ENCODE assay signal across 7 mouse cellular contexts in the genomic region with DNA sequence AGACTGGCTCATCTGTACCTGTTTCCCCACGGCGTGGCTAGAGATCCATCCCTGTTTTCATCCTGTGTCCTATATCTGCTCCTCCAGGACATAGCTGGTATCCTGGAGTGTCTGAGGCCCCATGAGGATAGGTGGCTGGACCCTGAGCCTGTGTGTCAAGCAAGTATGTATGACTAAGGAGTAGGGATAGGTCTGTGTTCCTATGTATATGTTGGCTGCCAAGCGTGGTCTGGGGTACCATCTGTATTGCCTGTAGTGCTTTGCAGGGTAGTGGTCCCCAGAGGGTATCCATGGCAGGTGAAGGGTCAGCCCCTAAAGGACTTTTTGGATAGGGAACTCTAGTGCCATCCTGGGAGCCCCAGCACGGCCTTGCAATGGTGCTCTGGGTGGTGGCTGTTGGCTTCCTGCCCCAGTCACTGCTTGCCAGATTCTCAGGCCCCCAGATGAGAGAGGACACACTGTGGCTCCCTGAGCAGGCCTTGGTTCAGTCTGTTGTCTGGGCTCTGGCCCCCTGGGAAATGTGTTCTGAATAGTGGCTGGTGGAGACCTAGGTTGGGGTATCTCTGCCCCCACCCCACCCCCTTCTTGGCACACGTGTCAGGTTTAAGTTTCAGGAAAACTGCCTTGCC. TPM values are rescaled to one million over a fixed set of nuclear protein-coding genes. Genes with fewer than 3 reads are reported as not detected.
A peak's percentile ranks its signal among the peaks of the same experiment; 100 is the strongest.
DNase-seq lines count a peak whose midpoint lies in the region; ATAC-seq and TF ChIP-seq lines count a peak whose summit lies in the region.

No protein-coding gene starts in this region.

- peaks cover 2% of the 10 kb centered on the region; the same call in 1 of the 2 replicates for H3K9me3 ChIP-seq in midbrain, embryonic 11.5 days (ENCODE audit: control insufficient read depth, low read length)
- H3K9me3 ChIP-seq in midbrain, embryonic 15.5 days: no peaks in the 10 kb centered on the region
- H3K9me3 ChIP-seq in limb, embryonic 13.5 days: no peaks in the 10 kb centered on the region

- H3K79me2 ChIP-seq in heart, adult 2 months (replicated peaks; ENCODE audit: control insufficient read depth, insufficient read depth, low read length): peaks cover 11% of the 10 kb centered on the region

- no peaks in the 10 kb centered on the region for H3K27me3 ChIP-seq in midbrain, embryonic 11.5 days (ENCODE audit: control insufficient read depth, insufficient read depth, low read length)
- H3K27me3 ChIP-seq in midbrain, embryonic 15.5 days (replicated peaks): no peaks in the 10 kb centered on the region
- no peaks in the 10 kb centered on the region for H3K27me3 ChIP-seq in heart, adult 2 months (ENCODE audit: control insufficient read depth, insufficient read depth, low read length)
- no peaks in the 10 kb centered on the region for H3K27me3 ChIP-seq in limb, embryonic 13.5 days

- intact Hi-C loops in heart, adult 2 months (cut with DNase I): loop anchor here (2.0 to 10.0 kb wide), 2 partner anchors 96 to 226 kb away; no protein-coding TSS in a partner anchor

- TF ChIP-seq EP300 in heart, adult 2 months (IDR thresholded peaks at IDR 0.05; ENCODE audit: insufficient read depth, low read depth, low read length): no peak

- H3K36me3 ChIP-seq in midbrain, embryonic 11.5 days (ENCODE audit: control insufficient read depth, insufficient read depth, low read length): no peaks in the 10 kb centered on the region
- H3K36me3 ChIP-seq in midbrain, embryonic 15.5 days (replicated peaks): no peaks in the 10 kb centered on the region
- no peaks in the 10 kb centered on the region for H3K36me3 ChIP-seq in heart, adult 2 months (ENCODE audit: control insufficient read depth, insufficient read depth, low read length)
- H3K36me3 ChIP-seq in limb, embryonic 13.5 days: peaks cover 34% of the 10 kb centered on the region

- WGBS in midbrain, embryonic 11.5 days: 84% methylated on average over 5 of the region's 5 CpGs
- WGBS in midbrain, embryonic 15.5 days: 74% methylated on average over 5 of the region's 5 CpGs
- WGBS in heart, adult 2 months: 54% methylated on average over 5 of the region's 5 CpGs
- 82% methylated on average over 5 of the region's 5 CpGs for WGBS in limb, embryonic 13.5 days

- no peak for TF ChIP-seq POLR2A in heart, adult 2 months (IDR thresholded peaks at IDR 0.05; ENCODE audit: insufficient read depth, low read depth, low read length)

- H3K27ac ChIP-seq in midbrain, embryonic 11.5 days (ENCODE audit: low read depth, low read length): no peak overlapping the region
- H3K27ac ChIP-seq in midbrain, embryonic 15.5 days: no peak overlapping the region
- peak overlapping the region; percentile 23; the same call in 1 of the 2 replicates for H3K27ac ChIP-seq in heart, adult 2 months
- H3K27ac ChIP-seq in limb, embryonic 13.5 days: no peak overlapping the region

- ATAC-seq in midbrain, embryonic 11.5 days (ENCODE audit: low FRiP score): no peak
- no peak for ATAC-seq in midbrain, embryonic 15.5 days (replicated peaks)
- no peak for ATAC-seq in limb, embryonic 13.5 days (ENCODE audit: low FRiP score, low read depth)

- H3K4me2 ChIP-seq in midbrain, embryonic 11.5 days: no peak overlapping the region
- H3K4me2 ChIP-seq in midbrain, embryonic 15.5 days: no peak overlapping the region
- peak overlapping the region; percentile 96; the same call in 1 of the 2 replicates for H3K4me2 ChIP-seq in limb, embryonic 13.5 days (replicated peaks)

- no peak for TF ChIP-seq CTCF in heart, adult 2 months (IDR thresholded peaks at IDR 0.05)

- DNase-seq in midbrain, embryonic 11.5 days (ENCODE audit: low spot score, missing footprints): peak; percentile 81
- DNase-seq in cerebellum, adult 8-10 months: peak; percentile 63
- DNase-seq in heart, adult 2 months: peak; percentile 70 to 74
- no peak for DNase-seq in frontal cortex, postnatal 25 days (ENCODE audit: low spot score in 2 of 2)
- DNase-seq in B cell, adult 2 months: no peak

- H3K4me3 ChIP-seq in midbrain, embryonic 11.5 days (ENCODE audit: low read depth, low read length): no peak overlapping the region
- H3K4me3 ChIP-seq in midbrain, embryonic 15.5 days: no peak overlapping the region
- no peak overlapping the region for H3K4me3 ChIP-seq in heart, adult 2 months
- H3K4me3 ChIP-seq in limb, embryonic 13.5 days: no peak overlapping the region; the same call in 1 of the 2 replicates

- H3K9ac ChIP-seq in midbrain, embryonic 11.5 days (ENCODE audit: low read length): peak overlapping the region; percentile 3; the same call in 1 of the 2 replicates
- H3K9ac ChIP-seq in midbrain, embryonic 15.5 days: no peak overlapping the region
- H3K9ac ChIP-seq in heart, adult 2 months (ENCODE audit: low read depth, low read length): no peak overlapping the region
- H3K9ac ChIP-seq in limb, embryonic 13.5 days: peak overlapping the region; percentile 100; the same call in 1 of the 2 replicates

- H3K4me1 ChIP-seq in midbrain, embryonic 11.5 days (ENCODE audit: control insufficient read depth, insufficient read depth, low read length): peaks cover 27% of the 10 kb centered on the region
- peaks cover 46% of the 10 kb centered on the region for H3K4me1 ChIP-seq in midbrain, embryonic 15.5 days
- H3K4me1 ChIP-seq in heart, adult 2 months (ENCODE audit: control insufficient read depth, insufficient read depth, low read length): peaks cover 14% of the 10 kb centered on the region
- H3K4me1 ChIP-seq in limb, embryonic 13.5 days: peaks cover 50% of the 10 kb centered on the region

RNA-seq across cellular contexts. Expression of a gene that starts 2.5 kb away (rescaled TPM):
- polyA plus RNA-seq in midbrain, embryonic 11.5 days (2014; fragmentation: Nextera tagmentation; extraction: Ambion mirVana): 19.2 and 21.4 TPM in 2 replicates
- polyA plus RNA-seq in midbrain, embryonic 15.5 days (2015; fragmentation: Nextera tagmentation; extraction: Ambion mirVana): 17.2 and 18.1 TPM in 2 replicates
- total RNA-seq in heart, adult 2 months (2021): 10 to 100 TPM; 44.8 to 54.8 TPM
- 35.4 and 42.4 TPM in 2 replicates for polyA plus RNA-seq in heart, adult 2 months (2012; rRNA removed)
- 17.8 and 18.7 TPM in 2 replicates for polyA plus RNA-seq in limb, embryonic 13.5 days (2015; fragmentation: Nextera tagmentation; extraction: Ambion mirVana)

RNA-seq across cellular contexts. Expression of a gene that starts 26.3 kb away (rescaled TPM):
- polyA plus RNA-seq in midbrain, embryonic 11.5 days (2014; fragmentation: Nextera tagmentation; extraction: Ambion mirVana): not detected in 2 replicates
- 0.40 TPM in 1 of 2 replicates, not detected in the other for polyA plus RNA-seq in midbrain, embryonic 15.5 days (2015; fragmentation: Nextera tagmentation; extraction: Ambion mirVana)
- total RNA-seq in heart, adult 2 months (2021): under 1 TPM; 0.21 to 0.27 TPM
- 0.50 TPM in 1 of 2 replicates, not detected in the other for polyA plus RNA-seq in heart, adult 2 months (2012; rRNA removed)
- polyA plus RNA-seq in limb, embryonic 13.5 days (2015; fragmentation: Nextera tagmentation; extraction: Ambion mirVana): 0.14 TPM in 1 of 2 replicates, not detected in the other

RNA-seq across cellular contexts. Expression of a gene that starts 39.5 kb away (rescaled TPM):
- 226 and 247 TPM in 2 replicates for polyA plus RNA-seq in midbrain, embryonic 11.5 days (2014; fragmentation: Nextera tagmentation; extraction: Ambion mirVana)
- 370 and 393 TPM in 2 replicates for polyA plus RNA-seq in midbrain, embryonic 15.5 days (2015; fragmentation: Nextera tagmentation; extraction: Ambion mirVana)
- total RNA-seq in heart, adult 2 months (2021): 1,000 to 10,000 TPM; 1,390 to 1,660 TPM
- polyA plus RNA-seq in heart, adult 2 months (2012; rRNA removed): 3,159 and 3,188 TPM in 2 replicates
- polyA plus RNA-seq in limb, embryonic 13.5 days (2015; fragmentation: Nextera tagmentation; extraction: Ambion mirVana): 70.0 and 70.4 TPM in 2 replicates

RNA-seq across cellular contexts. Expression of a gene that starts 45.6 kb away (rescaled TPM):
- polyA plus RNA-seq in midbrain, embryonic 11.5 days (2014; fragmentation: Nextera tagmentation; extraction: Ambion mirVana): 87.1 and 95.7 TPM in 2 replicates
- 23.7 and 27.3 TPM in 2 replicates for polyA plus RNA-seq in midbrain, embryonic 15.5 days (2015; fragmentation: Nextera tagmentation; extraction: Ambion mirVana)
- total RNA-seq in heart, adult 2 months (2021): 100 to 1,000 TPM; 194 to 200 TPM
- 429 and 531 TPM in 2 replicates for polyA plus RNA-seq in heart, adult 2 months (2012; rRNA removed)
- polyA plus RNA-seq in limb, embryonic 13.5 days (2015; fragmentation: Nextera tagmentation; extraction: Ambion mirVana): 147 and 154 TPM in 2 replicates

RNA-seq across cellular contexts. Expression of a gene that starts 55.7 kb away (rescaled TPM):
- polyA plus RNA-seq in midbrain, embryonic 11.5 days (2014; fragmentation: Nextera tagmentation; extraction: Ambion mirVana): 25.6 and 31.5 TPM in 2 replicates
- 12.7 and 16.3 TPM in 2 replicates for polyA plus RNA-seq in midbrain, embryonic 15.5 days (2015; fragmentation: Nextera tagmentation; extraction: Ambion mirVana)
- under 1 TPM; 0.34 to 0.52 TPM for total RNA-seq in heart, adult 2 months (2021)
- 0.45 and 0.67 TPM in 2 replicates for polyA plus RNA-seq in heart, adult 2 months (2012; rRNA removed)
- 35.5 and 36.6 TPM in 2 replicates for polyA plus RNA-seq in limb, embryonic 13.5 days (2015; fragmentation: Nextera tagmentation; extraction: Ambion mirVana)

Comparison
In these comparisons a context has a peak if more than half of its experiments do, and no peak if none do; other contexts are left out.
1. H3K9ac ChIP-seq: peak in midbrain, embryonic 11.5 days (single experiment) and limb, embryonic 13.5 days (single experiment); none in midbrain, embryonic 15.5 days (single experiment) and heart, adult 2 months (single experiment).
2. DNase-seq: peak in midbrain, embryonic 11.5 days (single experiment), cerebellum, adult 8-10 months (single experiment) and heart, adult 2 months (2 of 2); none in frontal cortex, postnatal 25 days (0 of 2) and B cell, adult 2 months (0 of 2).